Mouse (Mus musculus): ENCODE measurements around the gene Gm12248. TPM values are rescaled to one million over a fixed set of nuclear protein-coding genes. Genes with fewer than 3 reads are reported as not detected.

The Gm12248 gene
- polyA plus RNA-seq, 1 experiment from 2014 or later: not detected

Other genes with a start within 250 kb of the Gm12248 start
- 16.9 and 19.5 TPM in 2 replicates for gene Larp1, start 84.1 kb downstream of the Gm12248 start, polyA plus RNA-seq (2014; fragmentation: Nextera tagmentation; extraction: Ambion mirVana)
- gene Cnot8, start 11.0 kb upstream of the Gm12248 start, polyA plus RNA-seq (2014; fragmentation: Nextera tagmentation; extraction: Ambion mirVana): 67.0 and 83.1 TPM in 2 replicates
- 15.3 TPM in 2 replicates for gene Gemin5, start 75.4 kb upstream of the Gm12248 start, polyA plus RNA-seq (2014; fragmentation: Nextera tagmentation; extraction: Ambion mirVana)
- 106 and 109 TPM in 2 replicates for gene Mrpl22, start 78.5 kb upstream of the Gm12248 start, polyA plus RNA-seq (2014; fragmentation: Nextera tagmentation; extraction: Ambion mirVana)
- gene Igtp, start 106.4 kb upstream of the Gm12248 start, polyA plus RNA-seq (2014; fragmentation: Nextera tagmentation; extraction: Ambion mirVana): 4.1 and 5.3 TPM in 2 replicates
- gene Irgm2, start 106.5 kb upstream of the Gm12248 start, polyA plus RNA-seq (2014; fragmentation: Nextera tagmentation; extraction: Ambion mirVana): 1.4 and 1.6 TPM in 2 replicates
- not detected in 2 replicates for gene 4930438A08Rik, start 181.7 kb upstream of the Gm12248 start, polyA plus RNA-seq (2014; fragmentation: Nextera tagmentation; extraction: Ambion mirVana)
- 8.2 and 9.3 TPM in 2 replicates for gene Zfp692, start 213.9 kb upstream of the Gm12248 start, polyA plus RNA-seq (2014; fragmentation: Nextera tagmentation; extraction: Ambion mirVana)
- gene Zfp672, start 237.2 kb upstream of the Gm12248 start, polyA plus RNA-seq (2014; fragmentation: Nextera tagmentation; extraction: Ambion mirVana): 31.2 and 33.8 TPM in 2 replicates
- 17.5 and 17.7 TPM in 2 replicates for gene Sh3bp5l, start 237.6 kb upstream of the Gm12248 start, polyA plus RNA-seq (2014; fragmentation: Nextera tagmentation; extraction: Ambion mirVana)

All from heart, embryonic 11.5 days (tissue).